Mouse (Mus musculus) E14TG2a.4 (cell line): ENCODE measurements around the gene Perp.

Experiments
- H3K27me3 ChIP-seq: 2 replicates; pipeline ENCODE4 v1.6.1; 2014; ENCODE audit warnings: low read length, control low read depth; ENCODE audit not compliant: insufficient read depth
- H3K36me3 ChIP-seq: 2 replicates; pipeline ENCODE4 v1.6.1; 2014; ENCODE audit warnings: low read length, control low read depth; ENCODE audit not compliant: insufficient read depth
- H3K4me1 ChIP-seq: replicated peaks from 2 replicates; pipeline ENCODE4 v1.6.1; 2014; ENCODE audit warnings: low read depth, low read length, control low read depth
- H3K4me3 ChIP-seq: replicated peaks from 2 replicates; pipeline ENCODE4 v1.5.1; 2014; ENCODE audit warnings: mild to moderate bottlenecking, low read length
- H3K9me3 ChIP-seq: 2 replicates; pipeline ENCODE4 v1.6.1; 2014; ENCODE audit warnings: low read length, control low read depth
- CTCF ChIP-seq: conservative IDR thresholded peaks from 2 replicates; pipeline ENCODE4 v1.5.1; 2014; ENCODE audit warnings: low read length
- NANOG ChIP-seq: IDR thresholded peaks from 2 replicates; pipeline ENCODE4 v1.6.1; 2014; ENCODE audit warnings: borderline replicate concordance, low read length, mixed read lengths
- POU5F1 ChIP-seq: IDR thresholded peaks from 2 replicates; pipeline ENCODE4 v1.6.1; 2014; ENCODE audit warnings: low read length, borderline replicate concordance

The Perp gene

GRCm38 (mm10) chr10:18876211-18876610 lies 31.4 kb downstream of the Perp start:
- Histone ChIP-seq H3K4me1 (peaks cover 20% of the 10 kb centered on the region), H3K4me3 (no peak overlapping the region), H3K36me3 (no peaks in the 10 kb centered on the region), H3K9me3 (no peaks in the 10 kb centered on the region), H3K27me3 (no peaks in the 10 kb centered on the region; the same call in none of the 2 replicates)
- TF ChIP-seq POU5F1 (no peak), NANOG (no peak), CTCF (no peak)

GRCm38 (mm10) chr10:18878111-18878510 lies 33.3 kb downstream of the Perp start:
- no peaks in the 10 kb centered on the region for H3K36me3 ChIP-seq

GRCm38 (mm10) chr10:18879160-18879559 lies 34.3 kb downstream of the Perp start:
- TF ChIP-seq CTCF (no peak), POU5F1 (no peak), NANOG (no peak)

More at GRCm38 (mm10) chr10:18878111-18878510, 33.3 kb downstream of the Perp start:
- H3K4me1 ChIP-seq: peaks cover 10% of the 10 kb centered on the region
- no peak overlapping the region for H3K4me3 ChIP-seq
- H3K9me3 ChIP-seq: no peaks in the 10 kb centered on the region
- H3K27me3 ChIP-seq: no peaks in the 10 kb centered on the region; the same call in none of the 2 replicates
- TF ChIP-seq CTCF (no peak), POU5F1 (no peak), NANOG (no peak)

GRCm38 (mm10) chr10:18879690-18880089 lies 34.9 kb downstream of the Perp start:
- no peak for TF ChIP-seq POU5F1
- TF ChIP-seq CTCF: no peak
- no peak for TF ChIP-seq NANOG
- Histone ChIP-seq H3K4me3 (no peak overlapping the region), H3K4me1 (0 out of 2 replicates have a peak, but pooled peaks cover 3% of the 10 kb centered on the region), H3K9me3 (peaks cover 5% of the 10 kb centered on the region), H3K36me3 (no peaks in the 10 kb centered on the region), H3K27me3 (no peaks in the 10 kb centered on the region; the same call in none of the 2 replicates)

More at GRCm38 (mm10) chr10:18879160-18879559, 34.3 kb downstream of the Perp start:
- Histone ChIP-seq H3K27me3 (no peaks in the 10 kb centered on the region; the same call in none of the 2 replicates), H3K9me3 (no peaks in the 10 kb centered on the region), H3K4me3 (no peak overlapping the region), H3K36me3 (no peaks in the 10 kb centered on the region), H3K4me1 (0 out of 2 replicates have a peak, but pooled peaks cover 3% of the 10 kb centered on the region)

GRCm38 (mm10) chr10:18882190-18882589 lies 37.4 kb downstream of the Perp start:
- Histone ChIP-seq H3K36me3 (no peaks in the 10 kb centered on the region), H3K27me3 (no peaks in the 10 kb centered on the region; the same call in 1 of the 2 replicates), H3K4me1 (no peaks in the 10 kb centered on the region), H3K9me3 (peaks cover 26% of the 10 kb centered on the region), H3K4me3 (no peak overlapping the region)
- TF ChIP-seq CTCF (no peak), NANOG (no peak), POU5F1 (no peak)

GRCm38 (mm10) chr10:18886918-18887625 lies 42.3 kb downstream of the Perp start:
- Histone ChIP-seq H3K27me3 (no peaks in the 10 kb centered on the region), H3K36me3 (no peaks in the 10 kb centered on the region), H3K4me1 (no peaks in the 10 kb centered on the region), H3K4me3 (no peak overlapping the region), H3K9me3 (peaks cover 42% of the 10 kb centered on the region)
- no peak for TF ChIP-seq CTCF
- no peak for TF ChIP-seq POU5F1
- TF ChIP-seq NANOG: no peak

GRCm38 (mm10) chr10:18888751-18889150 lies 43.9 kb downstream of the Perp start:
- no peak overlapping the region for H3K4me3 ChIP-seq
- H3K27me3 ChIP-seq: no peaks in the 10 kb centered on the region
- TF ChIP-seq CTCF (no peak), POU5F1 (no peak), NANOG (no peak)
- H3K4me1 ChIP-seq: no peaks in the 10 kb centered on the region
- H3K36me3 ChIP-seq: no peaks in the 10 kb centered on the region
- peaks cover 42% of the 10 kb centered on the region for H3K9me3 ChIP-seq

GRCm38 (mm10) chr10:18889255-18889654 lies 44.4 kb downstream of the Perp start:
- TF ChIP-seq CTCF (no peak), POU5F1 (no peak), NANOG (no peak)
- H3K4me3 ChIP-seq: no peak overlapping the region
- peaks cover 41% of the 10 kb centered on the region for H3K9me3 ChIP-seq
- H3K27me3 ChIP-seq: no peaks in the 10 kb centered on the region
- H3K36me3 ChIP-seq: no peaks in the 10 kb centered on the region
- H3K4me1 ChIP-seq: no peaks in the 10 kb centered on the region

- H3K9me3 ChIP-seq: peaks cover 25% of the 10 kb centered on the region
- no peak overlapping the region for H3K4me3 ChIP-seq
- H3K4me1 ChIP-seq: no peaks in the 10 kb centered on the region
- no peaks in the 10 kb centered on the region for H3K36me3 ChIP-seq
- no peaks in the 10 kb centered on the region for H3K27me3 ChIP-seq
- TF ChIP-seq POU5F1 (no peak), NANOG (no peak), CTCF (no peak)
These were observed 46.3 kb downstream of the Perp start for GRCm38 (mm10) chr10:18891110-18891509.
